Mouse (Mus musculus) heart, adult 9 months (tissue): ENCODE measurements around the gene Ptprk.

Source experiments
- DNase-seq, 2 experiments: peaks; one replicate each; pipeline ENCODE4 v3.0.0; 2022; ENCODE audit warnings: low spot score in 2 of 2

Ptprk gene

GRCm38 (mm10) chr10:28112826-28113589 is 38.4 kb downstream of the Ptprk start:
- DNase-seq, result peak; percentile 48 to 50

- peak; percentile 60 to 69 for DNase-seq
Observed at GRCm38 (mm10) chr10:28113879-28114278, 39.3 kb downstream of the Ptprk start.

- no peak for DNase-seq
Observed at GRCm38 (mm10) chr10:28116982-28117381, 42.4 kb downstream of the Ptprk start.

- no peak for DNase-seq
Observed at GRCm38 (mm10) chr10:28118783-28119365, 44.3 kb downstream of the Ptprk start.

- DNase-seq, result no peak
Observed at GRCm38 (mm10) chr10:28123881-28124280, 49.3 kb downstream of the Ptprk start.

GRCm38 (mm10) chr10:28128011-28128410 is 53.4 kb downstream of the Ptprk start:
- DNase-seq, result no peak

GRCm38 (mm10) chr10:28128450-28128849 is 53.8 kb downstream of the Ptprk start:
- no peak for DNase-seq

- no peak for DNase-seq
Observed at GRCm38 (mm10) chr10:28130422-28130821, 55.8 kb downstream of the Ptprk start.

- DNase-seq, result no peak
Observed at GRCm38 (mm10) chr10:28133770-28134169, 59.1 kb downstream of the Ptprk start.

GRCm38 (mm10) chr10:28138399-28138798 is 63.8 kb downstream of the Ptprk start:
- DNase-seq, result no peak

- no peak for DNase-seq
Observed at GRCm38 (mm10) chr10:28144459-28144858, 69.8 kb downstream of the Ptprk start.

- no peak for DNase-seq
Observed at GRCm38 (mm10) chr10:28145326-28145725, 70.7 kb downstream of the Ptprk start.

- DNase-seq, result no peak
Observed at GRCm38 (mm10) chr10:28155688-28156685, 81.4 kb downstream of the Ptprk start.

GRCm38 (mm10) chr10:28159716-28160115 is 85.1 kb downstream of the Ptprk start:
- DNase-seq, result no peak

GRCm38 (mm10) chr10:28161306-28161705 is 86.7 kb downstream of the Ptprk start:
- DNase-seq, result no peak

GRCm38 (mm10) chr10:28164250-28164649 is 89.6 kb downstream of the Ptprk start:
- peak in 1 of 2 experiments; percentile 6 for DNase-seq

GRCm38 (mm10) chr10:28164746-28165145 is 90.1 kb downstream of the Ptprk start:
- no peak for DNase-seq

GRCm38 (mm10) chr10:28166610-28167009 is 92.0 kb downstream of the Ptprk start:
- DNase-seq, result no peak

- peak in 1 of 2 experiments; percentile 4 for DNase-seq
Observed at GRCm38 (mm10) chr10:28167097-28167496, 92.5 kb downstream of the Ptprk start.

GRCm38 (mm10) chr10:28171196-28171595 is 96.6 kb downstream of the Ptprk start:
- DNase-seq, result no peak

- no peak for DNase-seq
Observed at GRCm38 (mm10) chr10:28178876-28179275, 104.3 kb downstream of the Ptprk start.

- DNase-seq, result no peak
Observed at GRCm38 (mm10) chr10:28182081-28182480, 107.5 kb downstream of the Ptprk start.
